Mouse (Mus musculus) adrenal gland, postnatal 4 days (tissue): Measurements from ENCODE around the gene Zc3h12c. TPM values are rescaled to one million over a fixed set of nuclear protein-coding genes. Genes with fewer than 3 reads are reported as not detected.
A peak's percentile ranks its signal among the peaks of the same experiment; 100 is the strongest.

Source experiments
- DNase-seq, 2 experiments: peaks; one replicate each; pipeline ENCODE4 v3.0.0; 2021 to 2022; ENCODE audit warnings: low spot score in 2 of 2, mixed read lengths in 2 of 2
- long read RNA-seq, 2 experiments: library from polyadenylated mRNA; stranded (forward); transcript quantifications; one replicate each; pipeline ENCODE4 v2.0.0; 2021
- total RNA-seq, 2 experiments: library from RNA; stranded (reverse); gene quantifications; 2 replicates each; pipeline ENCODE4 v1.2.3; 2021

The Zc3h12c gene
- 10 to 100 TPM; 19.8 to 21.2 TPM for total RNA-seq
- long read RNA-seq, experiment 1: 0 reads
- long read RNA-seq, experiment 2, full-length matches to known transcripts: 1 of 5 reads
- long read RNA-seq, experiment 2, partial matches to known transcripts: 1 of 5 reads
- long read RNA-seq, experiment 2, other reads (novel, unspliced or antisense): 3 of 5 reads

DNA sequence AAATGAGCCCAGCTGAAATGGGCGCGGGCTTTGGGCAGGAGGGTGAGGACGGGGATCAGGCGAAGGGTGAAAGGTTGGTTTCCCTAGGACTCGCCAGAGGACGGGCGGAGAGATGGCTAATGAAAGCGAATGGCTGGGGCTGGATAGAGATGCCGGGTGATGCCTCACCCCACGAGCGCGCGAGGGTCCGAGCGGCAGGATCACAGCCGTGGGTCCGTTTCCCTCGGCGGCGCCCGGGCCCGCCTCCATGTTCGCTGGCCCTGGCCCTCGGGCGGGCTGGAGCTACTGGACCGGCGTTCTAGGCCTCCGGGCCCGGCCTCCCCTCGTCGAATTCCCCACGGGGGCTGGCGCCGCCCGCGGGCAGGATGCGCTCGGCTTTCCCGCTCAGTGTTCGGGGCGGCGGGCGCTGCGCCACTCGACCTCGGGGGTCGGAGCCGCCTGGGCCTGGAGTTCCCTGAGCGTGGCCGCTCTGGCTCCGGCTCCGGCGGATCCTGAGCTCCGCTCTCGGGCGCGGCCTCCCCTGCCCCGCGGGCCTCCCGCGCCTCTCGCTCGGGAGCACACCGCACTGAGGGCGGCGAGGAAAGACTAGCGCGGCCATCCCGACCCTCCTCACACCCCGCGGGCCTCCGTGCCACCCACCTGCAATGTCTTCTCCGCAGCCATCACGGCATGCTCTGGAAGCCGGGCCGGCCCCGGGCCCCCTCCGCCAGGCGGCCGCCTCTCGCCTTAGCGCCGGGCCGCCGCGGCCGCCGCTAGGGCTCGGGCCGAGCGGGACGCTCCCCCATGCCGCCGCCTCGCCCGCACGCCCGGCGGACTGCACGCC lies at the start of gene Zc3h12c:
Gene Zc3h12c, minus strand, starts transcription at position 710 of the 823 bp plus-strand sequence.
- DNase-seq: peak; percentile 29 to 39

DNA sequence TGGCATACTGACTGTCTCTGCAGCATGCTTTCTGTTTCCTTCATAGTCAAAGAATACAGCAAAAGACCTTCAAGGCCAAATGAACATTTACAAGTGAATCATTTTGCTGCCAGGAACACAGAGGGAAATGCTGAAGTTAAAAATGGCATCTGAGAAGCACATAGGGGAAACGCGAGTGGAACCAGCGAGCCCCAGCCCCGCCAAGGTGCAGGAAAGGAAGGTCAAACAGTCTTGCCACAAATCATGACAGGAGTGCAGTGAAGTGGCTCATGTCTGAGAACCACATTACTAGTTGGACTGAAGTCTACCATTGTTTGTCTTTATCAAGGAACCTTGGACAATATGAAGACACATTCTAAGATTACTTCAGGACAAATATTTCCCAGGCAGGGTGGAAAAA lies 49.3 kb upstream of the Zc3h12c start:
- DNase-seq: peak in 1 of 2 experiments; percentile 6

DNA sequence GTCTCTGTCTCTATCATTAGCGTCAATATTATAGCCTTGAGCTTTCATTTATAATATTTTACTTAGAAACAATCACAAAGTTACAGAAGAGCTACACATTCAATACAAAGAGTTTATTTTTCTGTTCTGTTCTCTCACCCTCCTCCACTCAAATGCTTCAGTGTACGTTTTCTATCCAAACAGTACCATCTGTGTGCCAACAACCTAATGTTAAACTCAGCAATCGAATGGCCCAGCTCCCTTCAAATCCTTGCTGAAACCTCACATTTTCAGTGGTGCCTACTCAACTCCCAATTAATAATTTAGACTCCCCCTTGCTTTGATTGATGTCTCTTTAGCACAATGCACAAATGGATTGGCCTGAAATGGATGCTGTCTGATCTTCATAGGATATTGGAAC lies 46.9 kb upstream of the Zc3h12c start:
- no peak for DNase-seq

DNA sequence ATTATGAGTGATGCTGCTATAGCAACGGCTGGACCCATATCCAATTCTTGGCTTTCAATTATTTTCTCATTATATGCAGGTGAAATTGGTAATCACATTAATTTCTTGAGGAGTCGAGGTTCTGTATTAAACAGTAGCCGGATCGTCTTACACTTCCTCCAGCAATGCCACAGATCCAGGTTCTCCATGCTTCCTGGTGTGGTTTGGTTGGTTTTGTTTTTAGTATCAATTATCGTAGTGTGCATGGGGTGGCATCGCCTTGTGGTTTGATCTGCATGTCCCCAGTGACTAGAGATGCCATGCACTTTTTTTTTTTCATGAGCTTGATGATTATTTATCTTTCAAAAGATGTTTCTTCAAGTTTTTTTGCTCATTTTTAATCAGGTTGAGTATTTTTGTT lies 44.0 kb upstream of the Zc3h12c start:
- no peak for DNase-seq

DNA sequence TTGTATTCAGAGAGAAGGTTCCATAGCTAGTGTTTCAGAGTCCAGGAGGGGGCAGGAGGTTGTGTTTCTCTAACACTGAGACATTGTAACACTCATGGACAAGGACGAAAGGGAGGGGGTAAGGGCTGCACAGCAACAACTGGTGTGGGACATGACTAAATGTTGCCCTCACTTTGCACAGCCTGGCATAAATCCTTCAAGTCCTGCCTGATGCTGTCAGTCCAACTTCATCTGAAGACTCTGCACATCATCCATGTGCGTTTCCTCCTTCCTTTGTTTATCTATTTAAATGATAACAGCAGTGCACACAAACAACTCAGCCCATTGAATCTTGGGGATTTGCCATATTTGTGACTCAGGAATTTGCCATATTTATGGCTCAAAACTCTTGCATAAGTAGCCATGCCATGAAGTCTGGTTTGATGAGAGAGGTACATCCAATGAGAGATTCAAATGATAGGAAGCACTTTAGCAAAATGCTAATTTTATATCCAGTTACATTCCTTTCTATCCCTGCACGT lies 40.2 kb upstream of the Zc3h12c start:
- no peak for DNase-seq

DNA sequence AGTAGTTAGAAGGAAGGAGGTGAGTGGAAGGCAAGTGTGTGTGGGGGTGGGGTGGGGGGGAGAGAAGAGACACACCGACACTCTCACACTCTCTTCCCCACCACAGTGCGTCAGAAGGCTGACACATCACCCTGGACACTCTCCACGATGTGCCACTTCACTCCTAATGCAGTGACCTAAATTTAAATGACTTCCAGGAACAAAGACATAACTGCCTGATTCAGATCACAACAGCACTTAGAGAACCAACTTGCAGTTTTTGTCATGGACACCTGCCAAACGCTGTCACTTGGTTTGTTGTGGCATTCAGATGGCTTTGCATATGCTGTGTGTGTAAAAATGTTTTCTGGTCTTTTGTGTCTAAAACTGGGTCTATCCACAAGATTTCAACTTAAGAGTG lies 34.8 kb upstream of the Zc3h12c start:
- DNase-seq: no peak

DNA sequence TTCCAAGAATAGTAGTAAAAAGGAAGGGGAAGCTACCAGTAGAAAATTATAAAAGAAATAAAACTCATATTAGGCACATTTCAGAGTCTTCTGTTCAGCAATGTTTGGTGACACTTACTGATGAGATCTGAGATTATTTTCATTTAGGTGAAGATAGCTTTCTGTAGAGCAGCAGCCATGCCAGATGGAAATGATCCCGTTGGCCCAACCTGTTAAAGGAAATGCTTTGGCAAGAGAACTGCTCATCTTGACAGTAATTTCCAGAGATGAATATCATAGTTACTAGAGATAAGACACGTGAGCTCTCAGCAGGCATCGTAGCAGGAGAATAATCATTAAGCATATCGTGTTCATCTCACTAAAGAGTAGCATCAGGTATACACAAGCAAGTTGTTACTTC lies 31.9 kb upstream of the Zc3h12c start:
- no peak for DNase-seq

DNA sequence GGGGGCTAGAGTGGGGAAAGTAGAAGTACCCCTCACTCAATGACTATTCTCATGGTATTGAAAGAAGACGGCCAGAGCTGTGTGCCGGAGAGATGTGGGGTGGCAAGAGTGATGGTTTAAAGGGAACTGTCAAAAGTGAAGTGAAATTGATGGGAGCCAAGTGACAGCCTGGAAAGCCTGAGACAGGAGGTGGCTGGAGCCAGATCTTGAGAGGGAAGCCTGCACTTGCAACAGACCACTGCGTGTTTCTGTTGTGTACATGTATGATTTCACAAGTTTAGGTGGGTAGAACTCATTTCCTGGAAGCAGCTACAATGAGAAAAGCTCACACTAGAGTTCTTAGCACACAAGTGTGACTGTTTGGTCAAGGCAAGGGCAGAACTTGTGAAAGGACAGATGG lies 27.5 kb upstream of the Zc3h12c start:
- DNase-seq: no peak

DNA sequence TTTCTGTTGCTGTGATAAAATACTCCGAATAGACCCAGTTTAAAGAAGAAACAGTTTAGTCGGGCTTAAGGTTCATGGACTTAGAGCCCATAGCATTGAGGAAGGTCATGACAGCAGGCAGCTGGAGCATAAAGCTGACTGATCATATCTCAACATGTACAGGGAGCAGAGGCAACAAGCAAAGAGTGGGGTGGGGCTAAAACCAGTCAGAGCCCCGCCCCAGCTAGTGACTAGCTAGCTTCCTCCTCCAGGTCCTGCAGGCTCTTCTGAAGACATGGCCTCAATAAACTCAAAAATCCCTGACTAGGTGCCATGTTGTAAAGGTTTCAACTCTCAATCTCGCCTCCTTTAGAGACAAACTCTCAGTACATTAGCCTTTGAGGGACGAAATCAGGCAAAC lies 25.5 kb upstream of the Zc3h12c start:
- no peak for DNase-seq

DNA sequence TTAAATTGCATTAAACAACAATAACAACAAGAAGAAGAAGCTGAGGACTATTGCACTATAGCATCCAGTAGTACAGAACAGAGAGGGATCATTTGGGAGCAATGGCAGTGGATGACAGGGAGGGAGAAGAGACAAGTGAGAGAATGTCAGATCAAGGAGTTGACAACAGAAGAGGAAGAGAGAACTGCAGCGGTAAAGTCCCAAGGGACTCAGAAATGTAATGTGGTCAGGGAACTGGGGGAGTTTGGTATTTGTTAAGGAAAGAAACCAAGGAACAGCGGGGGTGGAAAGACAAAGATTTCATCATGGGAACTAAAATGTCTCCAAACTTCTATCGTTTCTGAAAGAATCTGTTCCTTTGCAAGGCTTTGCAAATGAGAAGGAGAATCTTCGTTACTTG lies 22.5 kb upstream of the Zc3h12c start:
- no peak for DNase-seq

DNA sequence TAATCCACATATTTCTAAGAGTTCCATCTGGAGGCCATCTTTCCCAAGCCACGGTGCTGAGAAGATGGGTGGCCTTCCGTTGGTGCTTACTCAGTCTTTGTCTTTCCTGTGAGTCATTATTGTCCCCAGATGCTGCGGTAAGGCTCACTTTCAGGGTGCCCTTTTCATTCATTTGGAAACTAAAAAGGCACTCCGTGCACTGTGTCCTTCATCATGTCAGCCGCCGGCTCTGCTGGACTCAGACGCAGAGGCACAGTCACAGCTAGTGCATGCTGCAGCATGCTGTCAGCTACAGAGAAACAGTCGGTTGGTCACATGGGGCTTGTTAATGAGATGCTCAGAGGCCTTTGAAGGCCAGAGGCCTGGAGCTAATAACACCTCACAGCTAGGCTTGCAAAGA lies 19.7 kb upstream of the Zc3h12c start:
- no peak for DNase-seq

DNA sequence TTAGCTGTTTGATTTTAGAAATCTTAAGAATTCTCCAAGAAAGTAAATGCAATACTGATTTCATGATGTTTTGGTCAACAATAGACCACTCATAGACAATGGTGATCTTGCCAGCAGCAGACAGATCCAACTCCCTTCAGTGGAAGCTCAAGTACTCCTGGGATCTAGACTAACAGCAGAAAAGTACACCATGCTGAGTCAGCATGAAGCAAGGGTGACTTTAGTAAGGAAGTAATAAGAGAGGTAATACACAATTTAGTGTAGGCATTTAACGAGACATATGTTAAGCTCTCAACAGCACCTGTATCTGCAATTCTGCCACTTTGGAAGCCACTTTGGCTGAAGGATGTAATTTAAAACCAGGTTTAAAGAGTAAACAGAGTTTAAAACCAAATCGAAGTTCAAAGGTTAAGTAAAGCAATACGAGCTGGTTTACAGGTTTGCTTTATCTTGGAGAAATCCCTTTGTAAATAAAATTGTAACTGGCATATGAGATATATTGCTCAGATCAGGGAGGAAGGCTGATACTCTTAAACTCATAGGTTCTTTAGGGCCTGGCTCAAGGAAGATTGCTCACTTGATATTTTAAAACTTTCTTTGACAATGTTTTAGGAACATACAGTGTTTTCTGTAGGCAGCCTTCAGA lies 18.0 kb upstream of the Zc3h12c start:
- no peak for DNase-seq

DNA sequence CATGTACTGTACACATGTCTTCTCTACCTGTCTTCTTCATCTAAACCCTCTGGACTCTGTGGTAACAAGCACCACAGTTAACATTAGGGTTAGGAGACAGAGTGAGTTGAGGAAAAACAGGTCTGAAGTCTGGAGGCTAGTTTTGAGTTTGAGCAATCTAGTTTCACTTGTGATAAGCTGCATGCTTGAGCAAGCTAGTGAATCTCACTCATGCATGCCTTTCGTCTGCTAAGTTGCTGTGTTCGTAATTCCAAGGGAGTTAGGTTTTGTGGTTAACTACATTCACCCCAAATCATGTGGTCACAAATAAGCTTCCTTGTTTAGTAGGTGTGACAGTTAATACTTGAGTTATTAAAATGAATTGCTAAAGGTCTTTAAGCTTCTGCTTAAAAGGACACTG lies 13.0 kb upstream of the Zc3h12c start:
- DNase-seq: no peak

DNA sequence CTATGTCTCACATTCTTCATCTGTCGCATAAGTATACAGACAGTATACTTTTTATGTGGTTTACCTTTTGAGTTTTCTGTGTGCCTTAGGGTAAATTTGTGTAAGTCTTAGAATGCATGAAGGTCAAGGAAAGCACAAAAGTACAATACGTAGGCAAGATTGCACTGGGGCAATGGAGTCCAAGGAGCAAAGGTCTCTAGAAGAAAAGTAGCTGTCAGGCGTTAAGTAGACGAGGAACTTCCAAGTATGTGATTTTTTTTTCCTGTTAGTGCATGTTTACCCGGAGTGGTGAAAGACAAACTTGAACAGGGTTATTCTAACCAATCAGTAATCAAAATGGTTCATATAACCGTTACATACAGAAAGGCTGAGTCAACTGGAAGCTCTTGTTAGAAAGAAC lies 12.5 kb upstream of the Zc3h12c start:
- no peak for DNase-seq

DNA sequence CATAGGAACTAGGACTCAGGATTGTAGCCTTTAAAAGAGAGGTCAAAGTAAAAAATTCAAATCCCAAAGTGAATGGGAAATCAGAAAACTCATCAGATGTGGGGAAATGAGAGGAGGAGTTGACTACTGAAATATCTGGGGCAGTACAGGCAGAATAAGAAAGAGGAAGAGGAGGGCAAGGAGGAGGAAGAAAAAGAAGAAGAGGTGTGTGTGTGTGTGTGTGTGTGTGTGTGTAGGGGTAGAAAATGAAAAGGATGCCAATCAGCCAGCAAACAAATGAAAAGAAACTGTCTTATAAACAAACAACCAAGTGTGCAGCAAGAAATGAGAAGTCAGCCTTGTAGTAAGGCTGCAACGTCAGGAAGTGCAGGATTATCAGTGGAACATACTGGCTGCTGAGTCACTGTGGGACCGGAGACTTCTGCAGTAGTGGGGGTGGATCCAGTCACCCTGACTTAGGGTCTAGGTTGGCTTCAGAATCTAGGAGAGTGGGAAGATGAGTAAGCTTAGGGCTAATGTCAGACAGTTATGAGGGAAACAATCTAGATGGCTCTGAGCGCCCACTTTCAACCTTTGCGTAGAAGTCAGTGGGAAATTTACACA lies 7.0 kb upstream of the Zc3h12c start:
- DNase-seq: no peak

DNA sequence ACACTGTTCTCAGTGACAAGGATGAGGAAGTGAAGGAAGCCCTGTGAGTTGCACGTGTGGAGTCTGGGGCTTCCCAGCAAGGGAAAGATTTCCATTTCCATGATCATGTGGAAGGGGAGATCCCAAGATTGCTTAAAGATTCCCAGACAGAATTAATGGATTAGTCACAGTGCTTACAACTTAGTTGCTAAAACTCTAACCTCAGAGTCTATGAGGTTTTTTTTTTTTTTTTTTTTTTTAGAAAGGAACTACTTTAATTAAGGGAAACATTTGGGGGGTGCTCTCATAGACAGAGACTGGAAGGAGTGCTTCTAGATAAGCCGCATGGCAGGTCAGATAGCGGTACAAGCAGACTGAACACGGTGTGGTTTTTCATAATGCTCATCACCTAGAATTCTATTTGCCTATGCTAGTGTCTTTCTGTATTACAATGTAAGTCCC lies 6.3 kb upstream of the Zc3h12c start:
- no peak for DNase-seq

DNA sequence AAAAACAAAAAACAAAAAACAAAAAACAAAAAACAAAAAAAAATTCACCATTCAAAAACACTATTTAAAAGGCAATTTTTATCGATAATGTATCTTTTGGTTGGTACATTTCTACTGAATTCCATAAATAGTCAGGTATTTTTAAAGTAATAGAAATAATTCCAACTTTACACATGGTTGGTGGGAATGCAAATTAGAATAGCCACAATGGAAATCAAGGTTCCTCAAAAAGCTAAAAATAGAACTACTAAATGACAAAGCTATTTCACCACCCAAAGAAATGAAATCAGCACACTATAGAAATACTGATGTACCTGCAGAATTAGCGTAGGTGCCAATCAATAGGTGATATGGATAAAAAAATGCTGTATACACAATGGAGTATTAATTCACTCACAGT lies 5.6 kb upstream of the Zc3h12c start:
- no peak for DNase-seq

DNA sequence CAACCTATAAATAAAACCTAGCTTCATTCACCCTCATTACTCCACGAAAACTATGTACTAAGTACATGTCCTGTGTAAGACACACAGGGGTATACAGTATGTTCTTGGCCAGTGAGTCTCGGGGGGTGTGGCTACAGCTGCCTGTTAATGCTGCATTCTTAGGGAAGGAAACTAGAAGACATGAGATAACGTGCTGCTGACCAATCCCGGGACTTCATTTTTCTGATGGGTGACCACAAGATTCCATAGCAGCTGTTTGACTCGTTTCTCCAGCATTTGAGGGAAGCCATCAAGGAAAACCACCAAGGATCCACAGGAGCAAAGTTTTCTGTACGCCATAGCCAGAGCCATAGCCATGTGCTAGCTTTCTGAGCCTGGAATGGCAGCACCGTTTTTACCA lies 4.2 kb upstream of the Zc3h12c start:
- DNase-seq: no peak

DNA sequence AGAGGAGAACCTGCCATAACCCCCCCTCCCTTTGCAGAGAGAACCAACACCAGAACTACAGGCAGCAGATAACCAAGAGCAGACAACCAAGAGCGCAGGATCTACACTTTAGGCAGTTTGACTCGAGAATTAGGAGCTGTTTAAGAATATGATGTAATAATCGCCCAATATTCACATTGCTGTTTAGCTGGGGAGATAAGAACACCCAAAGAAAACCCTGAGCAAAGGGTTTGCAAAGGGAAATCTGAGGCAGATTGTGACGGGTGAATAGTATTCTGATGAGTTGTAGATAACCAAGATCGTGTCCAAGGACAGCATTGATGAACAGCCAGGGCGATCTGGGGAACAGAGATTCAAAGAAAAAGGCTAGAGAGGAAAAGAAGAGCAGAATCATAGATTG lies 2.3 kb upstream of the Zc3h12c start:
- DNase-seq: no peak

DNA sequence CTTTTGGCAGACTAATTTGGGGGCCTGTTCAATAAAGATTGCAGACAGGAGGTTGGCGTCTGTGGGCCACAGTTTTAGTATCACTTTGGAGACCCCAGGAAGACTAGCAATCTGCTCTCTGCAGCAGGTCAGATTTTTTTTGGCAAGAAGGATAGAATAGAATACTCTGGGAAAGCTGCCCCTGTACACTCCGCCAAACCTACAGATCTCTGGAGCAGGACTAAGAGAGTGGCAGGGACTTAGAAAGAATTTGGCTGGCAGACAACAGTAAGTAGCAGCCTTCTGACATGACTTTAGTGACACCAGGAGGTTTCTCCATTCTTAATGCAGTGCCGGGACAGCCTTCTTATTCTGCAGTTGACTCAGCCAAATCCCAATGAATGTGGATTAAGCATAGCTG lies 1.8 kb upstream of the Zc3h12c start:
- DNase-seq: no peak

DNA sequence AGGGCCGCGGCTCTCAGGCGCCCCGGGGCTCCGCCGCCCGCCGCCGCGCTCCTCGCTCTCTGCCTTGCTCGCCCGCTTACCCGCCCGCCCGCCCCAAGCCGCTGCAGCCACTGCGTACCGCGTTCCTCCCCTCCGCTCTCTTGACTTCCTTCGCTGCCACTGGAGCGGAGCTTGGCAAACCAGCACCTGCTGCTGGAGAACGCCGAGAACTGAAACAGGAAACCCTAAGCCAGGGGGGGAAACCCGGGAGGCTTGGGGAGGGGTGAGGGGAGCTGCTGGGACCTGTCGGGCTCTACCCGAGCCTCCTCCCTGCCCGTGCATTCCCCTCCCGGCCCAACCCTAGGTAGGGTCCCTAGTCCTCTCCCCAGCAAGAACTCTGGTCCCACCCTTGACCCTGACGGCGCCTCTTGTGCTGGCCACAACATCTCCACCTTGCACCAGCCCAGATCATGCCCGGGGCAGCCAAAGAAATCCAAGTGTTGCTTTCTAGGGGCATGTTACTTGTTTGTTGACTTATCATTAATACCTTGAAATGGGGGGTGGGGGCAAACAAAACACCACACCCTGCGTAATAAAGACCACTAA lies 406 bp upstream of the Zc3h12c start:
- peak; percentile 54 to 68 for DNase-seq

DNA sequence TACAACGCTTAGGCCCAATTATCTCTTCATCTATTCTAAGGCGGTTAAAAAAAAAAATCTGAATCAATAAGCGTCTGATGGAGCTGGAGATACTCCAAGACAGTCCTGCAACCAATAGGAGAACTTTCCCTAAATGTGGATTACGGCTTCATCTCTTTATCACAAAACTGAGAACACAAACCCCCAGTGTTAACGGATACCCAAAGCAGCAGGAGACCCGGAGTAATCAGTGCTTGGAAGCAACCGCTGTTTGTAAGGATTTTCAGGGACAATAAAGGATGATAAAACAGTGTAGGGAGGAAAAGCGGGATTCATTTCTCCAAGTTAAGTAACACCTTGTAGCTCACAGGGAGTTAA lies 888 bp downstream of the Zc3h12c start:
- no peak for DNase-seq
